Mouse (Mus musculus) thymus, postnatal 10 days (tissue): ENCODE data around the gene Tmem147.

Experiments
- DNase-seq, 2 experiments: peaks; one replicate each; pipeline ENCODE4 v3.0.0; 2021; ENCODE audit warnings: low spot score in 2 of 2

Gene Tmem147

DNA sequence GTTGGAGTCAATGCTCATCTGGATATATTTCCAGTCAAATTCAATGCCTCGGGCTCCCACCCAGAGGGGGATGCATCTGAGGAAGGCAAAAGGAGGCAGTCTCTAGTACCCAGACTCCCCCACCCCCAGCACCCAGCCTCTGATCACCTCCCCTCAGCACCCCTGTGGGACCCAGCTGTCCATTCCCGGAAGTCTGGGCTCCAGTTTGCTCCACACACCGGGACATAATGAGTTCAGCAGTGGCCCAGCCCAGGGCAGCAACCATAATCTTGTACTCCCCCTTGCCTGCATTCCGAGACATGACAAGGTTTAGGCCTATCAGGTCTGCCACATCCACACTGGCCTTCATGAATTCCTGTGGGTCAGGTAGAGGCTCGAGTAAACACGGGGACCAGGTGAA lies 1.1 kb downstream of the Tmem147 start:
- no peak for DNase-seq

GRCm38 (mm10) chr7:30723274-30723953 lies 5.9 kb downstream of the Tmem147 start:
- no peak for DNase-seq

GRCm38 (mm10) chr7:30721286-30721685 lies 8.1 kb downstream of the Tmem147 start:
- no peak for DNase-seq

- no peak for DNase-seq
These were observed 9.7 kb downstream of the Tmem147 start for GRCm38 (mm10) chr7:30719669-30720068.

GRCm38 (mm10) chr7:30717716-30718046 lies 11.7 kb downstream of the Tmem147 start:
- DNase-seq: no peak

DNA sequence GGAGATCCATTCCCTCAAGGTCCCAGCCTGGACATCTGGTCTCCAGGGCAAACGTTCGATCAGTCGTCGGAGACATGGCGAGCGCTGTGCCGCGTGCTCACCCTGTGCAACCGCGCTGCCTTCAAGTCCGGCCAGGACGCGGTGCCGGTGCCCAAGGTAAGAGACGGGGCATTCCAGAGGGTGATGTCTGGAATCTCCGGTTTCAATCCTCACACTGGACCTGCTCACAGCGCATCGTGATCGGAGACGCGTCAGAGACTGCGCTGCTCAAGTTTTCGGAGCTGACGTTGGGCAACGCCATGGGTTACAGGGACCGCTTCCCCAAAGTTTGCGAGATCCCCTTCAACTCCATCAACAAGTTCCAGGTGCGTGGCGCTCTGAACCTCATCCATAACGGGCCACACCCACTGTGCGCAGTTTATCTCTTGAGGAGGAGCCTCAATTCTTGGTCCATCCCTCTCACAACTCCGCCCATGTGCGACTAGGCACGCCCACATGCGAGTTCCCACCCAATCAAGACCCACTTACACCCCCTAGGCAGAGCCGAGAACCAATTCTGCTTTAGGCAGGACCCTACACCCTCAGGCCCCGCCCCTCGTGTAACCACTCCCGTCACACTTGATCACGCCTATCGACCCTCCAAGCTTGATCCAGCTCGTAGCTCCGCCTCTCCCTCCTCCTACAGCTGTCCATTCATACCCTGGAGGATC lies 12.2 kb downstream of the Tmem147 start:
- DNase-seq: peak; percentile 50 to 67

- DNase-seq: no peak
These were observed 17.4 kb downstream of the Tmem147 start, which contains the start of gene Atp4a for GRCm38 (mm10) chr7:30711942-30712341. Gene Atp4a (plus strand): TSS chr7:30712209.

- no peak for DNase-seq
These were observed 21.9 kb downstream of the Tmem147 start for GRCm38 (mm10) chr7:30707441-30707840.

DNA sequence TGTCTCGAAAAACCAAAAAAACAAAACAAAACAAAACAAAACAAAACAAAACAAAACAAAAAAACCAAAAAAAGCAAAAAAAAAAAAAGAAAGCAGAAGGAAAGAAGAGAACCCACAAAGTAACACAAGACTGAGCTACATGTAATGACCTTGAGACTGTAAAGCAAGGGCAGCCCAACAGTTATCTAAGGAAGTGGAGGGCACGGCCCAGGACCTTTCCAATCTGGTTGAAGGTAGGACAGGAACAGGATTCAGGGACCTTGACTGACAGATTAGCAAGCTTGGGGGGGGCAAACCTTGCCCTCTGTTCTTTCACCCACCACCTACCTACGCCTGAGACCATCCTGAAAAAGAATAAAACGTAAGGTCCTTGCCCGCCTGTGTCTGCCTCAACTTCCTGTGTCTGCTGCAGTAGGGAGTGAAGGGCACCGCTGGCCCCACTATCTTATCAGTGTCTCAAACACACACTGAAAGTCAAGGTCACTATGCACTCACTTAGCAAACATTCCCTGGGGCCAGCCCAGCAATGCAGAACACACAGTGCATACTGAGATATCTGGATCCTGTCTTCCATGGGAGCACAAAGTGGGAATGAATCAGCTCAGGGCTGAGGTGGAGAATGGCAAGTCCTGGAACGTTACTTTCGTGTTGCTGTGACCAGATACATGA lies 23.0 kb downstream of the Tmem147 start:
- no peak for DNase-seq

GRCm38 (mm10) chr7:30698589-30698988 lies 30.8 kb downstream of the Tmem147 start, which contains the start of gene 2200002J24Rik:
Gene 2200002J24Rik (plus strand): TSS chr7:30698926.
- DNase-seq: no peak

DNA sequence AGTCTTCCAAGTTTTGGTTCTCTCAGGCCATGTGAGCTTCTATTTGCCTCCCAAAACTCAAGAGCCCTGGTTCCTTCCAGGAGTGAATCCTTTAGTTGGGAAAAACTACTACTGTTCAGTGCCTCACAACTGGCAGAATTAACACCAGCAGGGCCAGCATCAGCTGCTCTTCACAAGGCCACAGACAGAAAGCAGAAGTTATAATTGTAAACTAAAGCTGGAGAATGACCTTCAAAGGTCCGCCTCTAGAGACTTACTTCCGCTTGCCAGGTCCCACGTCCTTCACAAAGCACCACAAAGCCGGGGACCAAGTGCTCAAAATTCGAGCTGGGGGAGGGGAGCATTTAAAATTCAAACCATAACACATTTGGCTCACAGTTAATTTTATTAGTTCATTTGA lies 31.2 kb downstream of the Tmem147 start:
- no peak for DNase-seq

- no peak for DNase-seq
These were observed 41.0 kb downstream of the Tmem147 start for GRCm38 (mm10) chr7:30688325-30688724.

DNA sequence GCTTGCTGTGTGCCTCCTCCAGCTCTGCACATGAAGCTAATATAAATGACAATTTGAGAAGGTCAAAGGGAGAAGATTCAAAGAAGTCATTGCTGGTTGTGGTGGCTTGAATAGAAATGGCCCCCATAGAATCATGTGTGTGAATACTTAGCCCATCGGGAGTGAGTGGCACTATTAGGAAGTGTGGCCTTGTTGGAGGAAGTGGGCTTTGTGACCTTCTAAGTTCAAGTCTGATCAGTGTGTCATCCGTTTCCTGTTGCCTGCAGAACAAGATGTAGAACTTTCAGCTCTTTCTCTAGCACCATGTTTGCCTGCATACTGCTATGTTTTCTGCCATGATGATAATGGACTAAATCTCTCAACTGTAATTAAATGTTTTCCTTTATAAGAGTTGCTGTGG lies 45.9 kb downstream of the Tmem147 start:
- DNase-seq: no peak

DNA sequence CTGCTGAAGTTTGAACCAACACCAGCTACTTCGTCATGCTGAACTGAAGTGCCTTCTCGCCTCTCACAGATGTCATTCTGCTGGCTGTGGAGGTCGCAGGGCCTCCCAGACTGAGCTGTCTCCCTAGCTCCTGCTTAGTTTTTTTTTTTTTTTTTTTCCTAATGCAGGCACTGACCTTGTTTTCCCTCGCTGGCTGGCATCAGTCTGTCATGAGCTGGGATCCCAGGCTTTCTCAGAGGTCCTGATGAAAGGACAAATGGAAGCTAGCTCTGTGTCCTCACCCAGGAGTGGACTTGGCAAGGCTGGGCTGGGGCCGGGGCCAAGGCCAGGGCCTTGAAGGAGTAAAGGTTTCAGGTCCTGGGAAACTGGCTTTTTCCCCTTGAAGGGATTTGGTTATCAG lies 47.4 kb downstream of the Tmem147 start:
- DNase-seq: no peak

- no peak for DNase-seq
These were observed 50.9 kb downstream of the Tmem147 start for GRCm38 (mm10) chr7:30678263-30678975.
